ENCODE assay signal across 8 mouse cellular contexts in the genomic region with DNA sequence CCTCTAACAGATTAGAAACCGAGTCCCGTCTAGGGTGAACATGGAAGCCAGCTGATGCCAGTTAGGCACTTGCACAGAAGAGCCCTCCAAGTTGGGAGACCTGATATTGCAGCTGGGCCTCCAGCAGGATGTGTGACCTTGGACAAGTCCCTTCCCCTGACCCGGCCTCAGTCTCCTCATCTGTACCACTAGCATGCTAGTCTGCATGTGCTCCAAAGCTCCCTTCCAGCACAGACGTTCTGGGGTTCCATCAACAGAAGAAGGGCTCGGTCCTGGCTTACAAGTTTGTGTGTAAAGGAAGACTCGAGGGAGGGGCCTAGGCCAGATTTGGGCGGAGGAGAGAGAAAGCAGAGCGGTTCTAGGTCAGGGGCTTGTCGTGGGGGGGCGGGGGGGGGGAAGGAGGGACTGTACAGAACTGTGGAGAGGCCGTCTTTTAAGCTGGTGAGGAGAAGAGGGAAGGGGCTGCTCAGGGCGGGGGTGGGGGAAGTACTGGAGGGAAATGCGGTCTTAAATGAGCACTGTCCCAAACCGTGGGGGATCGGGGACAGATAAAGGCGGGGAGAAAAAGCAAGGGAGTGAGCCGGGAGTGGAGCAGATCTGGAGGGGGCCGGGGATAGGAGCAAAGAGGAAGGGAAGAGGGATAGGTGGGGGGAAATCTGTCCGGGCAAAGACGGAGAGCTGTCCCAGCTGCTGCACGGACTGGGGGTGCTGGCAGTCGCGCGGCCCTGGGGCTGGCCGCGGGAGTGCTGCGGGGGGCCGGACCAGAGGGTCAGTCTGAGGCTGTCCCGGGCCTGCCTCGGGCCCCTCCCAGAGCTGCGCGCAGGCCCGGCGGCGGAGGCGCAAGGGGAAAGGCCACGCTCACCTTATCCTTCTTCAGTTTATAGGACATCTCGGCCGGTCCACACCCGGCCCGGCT. TPM values are rescaled to one million over a fixed set of nuclear protein-coding genes. Genes with fewer than 3 reads are reported as not detected.
A peak's percentile ranks its signal among the peaks of the same experiment; 100 is the strongest.
DNase-seq lines count a peak whose midpoint lies in the region; ATAC-seq and TF ChIP-seq lines count a peak whose summit lies in the region.

No protein-coding gene starts in this region.

- peak overlapping the region; percentile 94 for H3K4me2 ChIP-seq in heart, embryonic 12.5 days
- peak overlapping the region; percentile 58 for H3K4me2 ChIP-seq in forebrain, embryonic 11.5 days (ENCODE audit: low read depth, low read length, severe bottlenecking)

- WGBS in heart, embryonic 12.5 days = 4% methylated on average over 39 of the region's 41 CpGs
- WGBS in forebrain, embryonic 11.5 days = 4% methylated on average over 32 of the region's 41 CpGs
- WGBS in olfactory bulb, adult 2 months = 3% methylated on average over 41 of the region's 41 CpGs

- H3K9me3 ChIP-seq in heart, embryonic 12.5 days (replicated peaks) = no peaks in the 10 kb centered on the region
- no peaks in the 10 kb centered on the region for H3K9me3 ChIP-seq in MEL (replicated peaks; ENCODE audit: insufficient read depth, low read length)
- H3K9me3 ChIP-seq in forebrain, embryonic 11.5 days (ENCODE audit: control insufficient read depth, low read length) = no peaks in the 10 kb centered on the region

- peak overlapping the region; percentile 89 for H3K27ac ChIP-seq in heart, embryonic 12.5 days (ENCODE audit: poor library complexity, severe bottlenecking)
- H3K27ac ChIP-seq in MEL (ENCODE audit: control insufficient read depth, low read depth, low read length) = peak overlapping the region; percentile 60
- peak overlapping the region; percentile 80 for H3K27ac ChIP-seq in forebrain, embryonic 11.5 days (ENCODE audit: low read depth, low read length)
- peak overlapping the region; percentile 59 for H3K27ac ChIP-seq in olfactory bulb, adult 2 months (ENCODE audit: insufficient read depth, low read depth, low read length)

- peak overlapping the region; percentile 88 for H3K4me3 ChIP-seq in heart, embryonic 12.5 days
- peak overlapping the region; percentile 82 to 83 for H3K4me3 ChIP-seq in MEL (ENCODE audit: control insufficient read depth in 1 of 2, insufficient read depth in 1 of 2, low read depth in 2 of 2, low read length in 2 of 2)
- peak overlapping the region; percentile 90 for H3K4me3 ChIP-seq in forebrain, embryonic 11.5 days (ENCODE audit: low read depth, low read length)
- H3K4me3 ChIP-seq in olfactory bulb, adult 2 months (ENCODE audit: insufficient read depth, low read depth, low read length) = peak overlapping the region; percentile 93

- peak; percentile 79 for ATAC-seq in heart, embryonic 12.5 days (ENCODE audit: insufficient number of reproducible peaks, low FRiP score)
- peak; percentile 75 for ATAC-seq in forebrain, embryonic 11.5 days (replicated peaks; ENCODE audit: low FRiP score)

- H3K4me1 ChIP-seq in heart, embryonic 12.5 days (replicated peaks) = peaks cover 41% of the 10 kb centered on the region
- peaks cover 3 to 21% of the 10 kb centered on the region in 2 experiments for H3K4me1 ChIP-seq in MEL (ENCODE audit: control insufficient read depth in 1 of 2, insufficient read depth in 2 of 2, low read length in 2 of 2)
- peaks cover 21% of the 10 kb centered on the region for H3K4me1 ChIP-seq in forebrain, embryonic 11.5 days (replicated peaks; ENCODE audit: control insufficient read depth, insufficient read depth, low read length)
- peaks cover 31% of the 10 kb centered on the region for H3K4me1 ChIP-seq in olfactory bulb, adult 2 months (ENCODE audit: control insufficient read depth, insufficient read depth, low read length)

- TF ChIP-seq EP300 in MEL (IDR thresholded peaks at IDR 0.05; ENCODE audit: low read depth in 1 of 2, low read length in 2 of 2) = no peak

- no peak for DNase-seq in heart, adult 9 months (ENCODE audit: low spot score in 2 of 2)
- peak; percentile 63 for DNase-seq in MEL (ENCODE audit: low read depth, low spot score)
- no peak for DNase-seq in forebrain, embryonic 11.5 days (ENCODE audit: low spot score)
- peak; percentile 16 for DNase-seq in liver
- no peak for DNase-seq in right cerebral cortex, postnatal 36 days (ENCODE audit: low spot score in 2 of 2)
- DNase-seq in cerebellum, postnatal 4 days (ENCODE audit: low spot score in 2 of 2) = no peak

- TF ChIP-seq CTCF in MEL (IDR thresholded peaks at IDR 0.05 in 2 of 3, conservative IDR thresholded peaks at IDR 0.05 in 1 of 3; ENCODE audit: control insufficient read depth in 1 of 3, insufficient read depth in 1 of 3, low read depth in 2 of 3, low read length in 3 of 3, poor library complexity in 1 of 3, severe bottlenecking in 1 of 3) = no peak
- TF ChIP-seq CTCF in olfactory bulb, adult 2 months (IDR thresholded peaks at IDR 0.05; ENCODE audit: insufficient read depth, low read depth, low read length) = no peak

- H3K27me3 ChIP-seq in heart, embryonic 12.5 days (replicated peaks) = no peaks in the 10 kb centered on the region
- no peaks in the 10 kb centered on the region for H3K27me3 ChIP-seq in MEL (ENCODE audit: control insufficient read depth in 1 of 2, insufficient read depth in 2 of 2, low read length in 2 of 2)
- H3K27me3 ChIP-seq in forebrain, embryonic 11.5 days (ENCODE audit: control insufficient read depth, insufficient read depth, low read length) = no peaks in the 10 kb centered on the region

- H3K79me2 ChIP-seq in MEL (ENCODE audit: control insufficient read depth, insufficient read depth, low read length, poor library complexity) = peaks cover 23% of the 10 kb centered on the region

- no peak for TF ChIP-seq RAD21 in MEL (IDR thresholded peaks at IDR 0.05; ENCODE audit: low read depth, low read length)

- H3K9ac ChIP-seq in heart, embryonic 12.5 days = peak overlapping the region; percentile 92
- peak overlapping the region; percentile 89 for H3K9ac ChIP-seq in MEL (ENCODE audit: control insufficient read depth, low read depth, low read length, poor library complexity, severe bottlenecking)
- H3K9ac ChIP-seq in forebrain, embryonic 11.5 days (ENCODE audit: low read length) = peak overlapping the region; percentile 92

- H3K36me3 ChIP-seq in heart, embryonic 12.5 days = peaks cover 7% of the 10 kb centered on the region
- peaks cover 0 to 12% of the 10 kb centered on the region in 2 experiments; a peak in 2 of 4 replicates for H3K36me3 ChIP-seq in MEL (ENCODE audit: control insufficient read depth in 1 of 2, insufficient read depth in 2 of 2, low read length in 2 of 2)
- H3K36me3 ChIP-seq in forebrain, embryonic 11.5 days (ENCODE audit: control insufficient read depth, insufficient read depth, low read length) = no peaks in the 10 kb centered on the region; the same call in 1 of the 2 replicates

- TF ChIP-seq POLR2A in MEL (IDR thresholded peaks at IDR 0.05; ENCODE audit: control insufficient read depth in 1 of 2, insufficient read depth in 1 of 2, low read depth in 1 of 2, low read length in 2 of 2, poor library complexity in 1 of 2) = no peak; a peak in 1 of 4 replicates
- TF ChIP-seq POLR2A in olfactory bulb, adult 2 months (IDR thresholded peaks at IDR 0.05; ENCODE audit: insufficient read depth, low read depth, low read length) = no peak

TF ChIP-seq in MEL, 35 proteins besides CTCF, POLR2A, EP300 and RAD21 (continues in another document):
- no peak for TF ChIP-seq MXI1 (IDR thresholded peaks at IDR 0.05; ENCODE audit: low read depth, low read length)
- no peak for TF ChIP-seq ZMIZ1 (IDR thresholded peaks at IDR 0.05; ENCODE audit: low read depth, low read length)

RNA-seq across cellular contexts. Expression of gene Ppp2r5d, which starts 0.7 kb away (rescaled TPM):
- polyA plus RNA-seq in heart, embryonic 12.5 days (2016; fragmentation: Nextera tagmentation; extraction: Ambion mirVana) = 62.8 TPM in 2 replicates
- total RNA-seq in MEL (2012; rRNA removed) = 45.1 and 47.6 TPM in 2 replicates
- 10 to 100 TPM; 80.4 to 82.9 TPM for polyA plus RNA-seq in MEL (2012; ENCODE audit: insufficient read depth in 1 of 2, insufficient read length in 2 of 2, low read depth in 1 of 2, low replicate concordance in 2 of 2, missing spikeins in 1 of 2)
- polyA plus RNA-seq in forebrain, embryonic 11.5 days (2014; fragmentation: Nextera tagmentation; extraction: Ambion mirVana) = 140 TPM in 2 replicates
- polyA plus RNA-seq in olfactory bulb, adult 2 months (2012; ENCODE audit: insufficient read depth, insufficient read length, low replicate concordance, missing spikeins) = 293 TPM in 1 of 2 replicates, not detected in the other

RNA-seq across cellular contexts. Expression of gene Pex6, which starts 7.0 kb away (rescaled TPM):
- polyA plus RNA-seq in heart, embryonic 12.5 days (2016; fragmentation: Nextera tagmentation; extraction: Ambion mirVana) = 16.9 and 17.0 TPM in 2 replicates
- 17.7 and 23.0 TPM in 2 replicates for total RNA-seq in MEL (2012; rRNA removed)
- 10 to 100 TPM in 1 of 2 experiments, not detected in 1; 31.2 TPM for polyA plus RNA-seq in MEL (2012; ENCODE audit: insufficient read depth in 1 of 2, insufficient read length in 2 of 2, low read depth in 1 of 2, low replicate concordance in 2 of 2, missing spikeins in 1 of 2)
- polyA plus RNA-seq in forebrain, embryonic 11.5 days (2014; fragmentation: Nextera tagmentation; extraction: Ambion mirVana) = 21.4 and 22.7 TPM in 2 replicates
- not detected in 2 replicates for polyA plus RNA-seq in olfactory bulb, adult 2 months (2012; ENCODE audit: insufficient read depth, insufficient read length, low replicate concordance, missing spikeins)

RNA-seq across cellular contexts. Expression of gene Klhdc3, which starts 23.5 kb away (rescaled TPM):
- polyA plus RNA-seq in heart, embryonic 12.5 days (2016; fragmentation: Nextera tagmentation; extraction: Ambion mirVana) = 149 and 155 TPM in 2 replicates
- total RNA-seq in MEL (2012; rRNA removed) = 93.6 and 95.0 TPM in 2 replicates
- polyA plus RNA-seq in MEL (2012; ENCODE audit: insufficient read depth in 1 of 2, insufficient read length in 2 of 2, low read depth in 1 of 2, low replicate concordance in 2 of 2, missing spikeins in 1 of 2) = 100 to 1,000 TPM in 1 of 2 experiments, not detected in 1; 203 TPM
- 117 and 129 TPM in 2 replicates for polyA plus RNA-seq in forebrain, embryonic 11.5 days (2014; fragmentation: Nextera tagmentation; extraction: Ambion mirVana)
- not detected in 2 replicates for polyA plus RNA-seq in olfactory bulb, adult 2 months (2012; ENCODE audit: insufficient read depth, insufficient read length, low replicate concordance, missing spikeins)

RNA-seq across cellular contexts. Expression of gene Gnmt, which starts 24.7 kb away (rescaled TPM):
- 0.38 and 0.90 TPM in 2 replicates for polyA plus RNA-seq in heart, embryonic 12.5 days (2016; fragmentation: Nextera tagmentation; extraction: Ambion mirVana)
- 0.23 and 0.62 TPM in 2 replicates for total RNA-seq in MEL (2012; rRNA removed)
- 1 to 10 TPM in 1 of 2 experiments, not detected in 1; 1.6 TPM for polyA plus RNA-seq in MEL (2012; ENCODE audit: insufficient read depth in 1 of 2, insufficient read length in 2 of 2, low read depth in 1 of 2, low replicate concordance in 2 of 2, missing spikeins in 1 of 2)
- 0.36 and 0.80 TPM in 2 replicates for polyA plus RNA-seq in forebrain, embryonic 11.5 days (2014; fragmentation: Nextera tagmentation; extraction: Ambion mirVana)
- polyA plus RNA-seq in olfactory bulb, adult 2 months (2012; ENCODE audit: insufficient read depth, insufficient read length, low replicate concordance, missing spikeins) = not detected in 2 replicates

RNA-seq across cellular contexts. Expression of gene Mea1, which starts 25.6 kb away (rescaled TPM):
- 116 and 123 TPM in 2 replicates for polyA plus RNA-seq in heart, embryonic 12.5 days (2016; fragmentation: Nextera tagmentation; extraction: Ambion mirVana)
- total RNA-seq in MEL (2012; rRNA removed) = 75.1 and 84.0 TPM in 2 replicates
- 100 to 1,000 TPM in 1 of 2 experiments, not detected in 1; 124 TPM for polyA plus RNA-seq in MEL (2012; ENCODE audit: insufficient read depth in 1 of 2, insufficient read length in 2 of 2, low read depth in 1 of 2, low replicate concordance in 2 of 2, missing spikeins in 1 of 2)
- 167 and 187 TPM in 2 replicates for polyA plus RNA-seq in forebrain, embryonic 11.5 days (2014; fragmentation: Nextera tagmentation; extraction: Ambion mirVana)
- polyA plus RNA-seq in olfactory bulb, adult 2 months (2012; ENCODE audit: insufficient read depth, insufficient read length, low replicate concordance, missing spikeins) = not detected in 2 replicates

Comparison
In these comparisons a context has a peak if more than half of its experiments do, and no peak if none do; other contexts are left out.
1. DNase-seq: peak in MEL (single experiment) and liver (single experiment); none in heart, adult 9 months (0 of 2), forebrain, embryonic 11.5 days (single experiment), right cerebral cortex, postnatal 36 days (0 of 2) and cerebellum, postnatal 4 days (0 of 2).
2. RNA of gene Pex6, which starts 7.0 kb away (polyA plus RNA-seq): 31.2 TPM in MEL, 21.4 to 22.7 TPM in forebrain, embryonic 11.5 days and 16.9 to 17.0 TPM in heart, embryonic 12.5 days; not detected in olfactory bulb, adult 2 months; every median in the first group is over 10 times any median in the second.
3. RNA of gene Klhdc3, which starts 23.5 kb away (polyA plus RNA-seq): 203 TPM in MEL, 149 to 155 TPM in heart, embryonic 12.5 days and 117 to 129 TPM in forebrain, embryonic 11.5 days; not detected in olfactory bulb, adult 2 months; every median in the first group is over 10 times any median in the second.
4. Peak in every context shown above with its lines, with median percentiles within 50 percentile points of each other: H3K27ac ChIP-seq, H3K4me3 ChIP-seq and H3K9ac ChIP-seq.